Mouse (Mus musculus): ENCODE measurements around the gene Spred2. TPM values are rescaled to one million over a fixed set of nuclear protein-coding genes. Genes with fewer than 3 reads are reported as not detected.
A peak's percentile ranks its signal among the peaks of the same experiment; 100 is the strongest.

Gene Spred2
- polyA plus RNA-seq, 1 experiment from 2014 or later, result 4.4 TPM

- Histone ChIP-seq H3K4me3 (ENCODE audit: low read length) (no peak overlapping the region), H3K9me3 (ENCODE audit: control insufficient read depth, low read length) (no peaks in the 10 kb centered on the region), H3K27ac (ENCODE audit: low read length) (no peak overlapping the region), H3K9ac (ENCODE audit: low read depth, low read length) (no peak overlapping the region), H3K36me3 (ENCODE audit: control insufficient read depth, insufficient read depth, low read length) (no peaks in the 10 kb centered on the region; the same call in 1 of the 2 replicates), H3K27me3 (replicated peaks; ENCODE audit: control insufficient read depth, insufficient read depth, low read length) (no peaks in the 10 kb centered on the region), H3K4me1 (ENCODE audit: control insufficient read depth, insufficient read depth, low read length) (peaks cover 38% of the 10 kb centered on the region), H3K4me2 (ENCODE audit: low read depth, low read length) (no peak overlapping the region)
- ATAC-seq, result no peak
- 69% methylated on average over 5 of the region's 5 CpGs for WGBS
Measured at GRCm38 (mm10) chr11:19959897-19960296, 35.7 kb downstream of the Spred2 start.

- 86% methylated on average over 3 of the region's 3 CpGs for WGBS
- no peaks in the 10 kb centered on the region for H3K36me3 ChIP-seq (ENCODE audit: control insufficient read depth, insufficient read depth, low read length)
- H3K4me2 ChIP-seq (ENCODE audit: low read depth, low read length), result no peak overlapping the region
- no peak overlapping the region for H3K9ac ChIP-seq (ENCODE audit: low read depth, low read length)
- no peaks in the 10 kb centered on the region for H3K27me3 ChIP-seq (replicated peaks; ENCODE audit: control insufficient read depth, insufficient read depth, low read length)
- no peak overlapping the region for H3K4me3 ChIP-seq (ENCODE audit: low read length)
- H3K4me1 ChIP-seq (ENCODE audit: control insufficient read depth, insufficient read depth, low read length), result peaks cover 40% of the 10 kb centered on the region
- no peaks in the 10 kb centered on the region for H3K9me3 ChIP-seq (ENCODE audit: control insufficient read depth, low read length)
- no peak overlapping the region for H3K27ac ChIP-seq (ENCODE audit: low read length)
- ATAC-seq, result no peak
Measured at GRCm38 (mm10) chr11:19960541-19960940, 36.4 kb downstream of the Spred2 start.

- H3K9ac ChIP-seq (ENCODE audit: low read depth, low read length), result no peak overlapping the region
- no peak overlapping the region for H3K4me3 ChIP-seq (ENCODE audit: low read length)
- 72% methylated on average over 6 of the region's 6 CpGs for WGBS
- H3K4me1 ChIP-seq (ENCODE audit: control insufficient read depth, insufficient read depth, low read length), result peaks cover 46% of the 10 kb centered on the region
- H3K27ac ChIP-seq (ENCODE audit: low read length), result no peak overlapping the region
- H3K4me2 ChIP-seq (ENCODE audit: low read depth, low read length), result no peak overlapping the region
- ATAC-seq, result no peak
- H3K27me3 ChIP-seq (replicated peaks; ENCODE audit: control insufficient read depth, insufficient read depth, low read length), result no peaks in the 10 kb centered on the region
- no peaks in the 10 kb centered on the region for H3K36me3 ChIP-seq (ENCODE audit: control insufficient read depth, insufficient read depth, low read length)
- no peaks in the 10 kb centered on the region for H3K9me3 ChIP-seq (ENCODE audit: control insufficient read depth, low read length)
Measured at GRCm38 (mm10) chr11:19961088-19961487, 36.9 kb downstream of the Spred2 start.

GRCm38 (mm10) chr11:19961766-19962365, 37.7 kb downstream of the Spred2 start:
- Histone ChIP-seq H3K27me3 (replicated peaks; ENCODE audit: control insufficient read depth, insufficient read depth, low read length) (no peaks in the 10 kb centered on the region), H3K36me3 (ENCODE audit: control insufficient read depth, insufficient read depth, low read length) (no peaks in the 10 kb centered on the region), H3K9me3 (ENCODE audit: control insufficient read depth, low read length) (no peaks in the 10 kb centered on the region), H3K27ac (ENCODE audit: low read length) (no peak overlapping the region), H3K9ac (ENCODE audit: low read depth, low read length) (no peak overlapping the region), H3K4me2 (ENCODE audit: low read depth, low read length) (no peak overlapping the region), H3K4me3 (ENCODE audit: low read length) (no peak overlapping the region), H3K4me1 (ENCODE audit: control insufficient read depth, insufficient read depth, low read length) (peaks cover 50% of the 10 kb centered on the region)
- WGBS, result 70% methylated on average over 12 of the region's 12 CpGs
- no peak for ATAC-seq

- Histone ChIP-seq H3K9ac (ENCODE audit: low read depth, low read length) (no peak overlapping the region), H3K27me3 (replicated peaks; ENCODE audit: control insufficient read depth, insufficient read depth, low read length) (no peaks in the 10 kb centered on the region), H3K27ac (ENCODE audit: low read length) (peak overlapping the region; percentile 60), H3K4me1 (ENCODE audit: control insufficient read depth, insufficient read depth, low read length) (peaks cover 46% of the 10 kb centered on the region), H3K36me3 (ENCODE audit: control insufficient read depth, insufficient read depth, low read length) (no peaks in the 10 kb centered on the region), H3K4me3 (ENCODE audit: low read length) (no peak overlapping the region), H3K4me2 (ENCODE audit: low read depth, low read length) (no peak overlapping the region), H3K9me3 (ENCODE audit: control insufficient read depth, low read length) (no peaks in the 10 kb centered on the region)
- ATAC-seq, result peak; percentile 41
- 20% methylated on average over 5 of the region's 5 CpGs for WGBS
Measured at GRCm38 (mm10) chr11:19962796-19963195, 38.6 kb downstream of the Spred2 start.

GRCm38 (mm10) chr11:19963717-19964141, 39.6 kb downstream of the Spred2 start:
- Histone ChIP-seq H3K9me3 (ENCODE audit: control insufficient read depth, low read length) (no peaks in the 10 kb centered on the region), H3K27me3 (replicated peaks; ENCODE audit: control insufficient read depth, insufficient read depth, low read length) (no peaks in the 10 kb centered on the region), H3K9ac (ENCODE audit: low read depth, low read length) (peak overlapping the region; percentile 7; the same call in 1 of the 2 replicates), H3K4me2 (ENCODE audit: low read depth, low read length) (no peak overlapping the region), H3K27ac (ENCODE audit: low read length) (peak overlapping the region; percentile 60), H3K36me3 (ENCODE audit: control insufficient read depth, insufficient read depth, low read length) (no peaks in the 10 kb centered on the region), H3K4me1 (ENCODE audit: control insufficient read depth, insufficient read depth, low read length) (peaks cover 42% of the 10 kb centered on the region), H3K4me3 (ENCODE audit: low read length) (no peak overlapping the region)
- WGBS, result 23% methylated on average over 12 of the region's 12 CpGs
- ATAC-seq, result peak; percentile 23

- no peak overlapping the region for H3K4me2 ChIP-seq (ENCODE audit: low read depth, low read length)
- ATAC-seq, result no peak
- peaks cover 42% of the 10 kb centered on the region for H3K4me1 ChIP-seq (ENCODE audit: control insufficient read depth, insufficient read depth, low read length)
- H3K9ac ChIP-seq (ENCODE audit: low read depth, low read length), result no peak overlapping the region
- H3K4me3 ChIP-seq (ENCODE audit: low read length), result no peak overlapping the region
- H3K27me3 ChIP-seq (replicated peaks; ENCODE audit: control insufficient read depth, insufficient read depth, low read length), result no peaks in the 10 kb centered on the region
- H3K9me3 ChIP-seq (ENCODE audit: control insufficient read depth, low read length), result no peaks in the 10 kb centered on the region
- H3K27ac ChIP-seq (ENCODE audit: low read length), result peak overlapping the region; percentile 56; the same call in 1 of the 2 replicates
- no peaks in the 10 kb centered on the region for H3K36me3 ChIP-seq (ENCODE audit: control insufficient read depth, insufficient read depth, low read length)
- 83% methylated on average over 5 of the region's 5 CpGs for WGBS
Measured at GRCm38 (mm10) chr11:19964333-19964732, 40.2 kb downstream of the Spred2 start.

- Histone ChIP-seq H3K4me2 (ENCODE audit: low read depth, low read length) (no peak overlapping the region), H3K27ac (ENCODE audit: low read length) (peak overlapping the region; percentile 56; the same call in 1 of the 2 replicates), H3K9ac (ENCODE audit: low read depth, low read length) (peak overlapping the region; percentile 38; the same call in 1 of the 2 replicates), H3K27me3 (replicated peaks; ENCODE audit: control insufficient read depth, insufficient read depth, low read length) (no peaks in the 10 kb centered on the region), H3K36me3 (ENCODE audit: control insufficient read depth, insufficient read depth, low read length) (no peaks in the 10 kb centered on the region), H3K4me3 (ENCODE audit: low read length) (no peak overlapping the region), H3K9me3 (ENCODE audit: control insufficient read depth, low read length) (no peaks in the 10 kb centered on the region), H3K4me1 (ENCODE audit: control insufficient read depth, insufficient read depth, low read length) (peaks cover 46% of the 10 kb centered on the region)
- peak; percentile 29; the same call in 1 of the 2 replicates for ATAC-seq
- WGBS, result 58% methylated on average over 16 of the region's 16 CpGs
Measured at GRCm38 (mm10) chr11:19965037-19965611, 40.9 kb downstream of the Spred2 start.

GRCm38 (mm10) chr11:19965664-19966063, 41.5 kb downstream of the Spred2 start:
- 73% methylated on average over 4 of the region's 4 CpGs for WGBS
- Histone ChIP-seq H3K4me2 (ENCODE audit: low read depth, low read length) (no peak overlapping the region), H3K27me3 (replicated peaks; ENCODE audit: control insufficient read depth, insufficient read depth, low read length) (no peaks in the 10 kb centered on the region), H3K4me1 (ENCODE audit: control insufficient read depth, insufficient read depth, low read length) (peaks cover 46% of the 10 kb centered on the region), H3K27ac (ENCODE audit: low read length) (peak overlapping the region; percentile 62), H3K9me3 (ENCODE audit: control insufficient read depth, low read length) (no peaks in the 10 kb centered on the region), H3K4me3 (ENCODE audit: low read length) (no peak overlapping the region), H3K9ac (ENCODE audit: low read depth, low read length) (0 out of 2 replicates have a peak overlapping the region, but pooled peaks have one; percentile 38), H3K36me3 (ENCODE audit: control insufficient read depth, insufficient read depth, low read length) (no peaks in the 10 kb centered on the region)
- ATAC-seq, result no peak

Data from intestine, embryonic 16.5 days (tissue).